In genomic region chr4:148150953-148151266, GRCm38 (mm10) we compare ENCODE assay signal across 9 mouse cellular contexts. TPM values are rescaled to one million over a fixed set of nuclear protein-coding genes. Genes with fewer than 3 reads are reported as not detected.
DNase-seq lines count a peak whose midpoint lies in the region; ATAC-seq and TF ChIP-seq lines count a peak whose summit lies in the region.
"Had no signal": no experiment of that assay in that cellular context is flagged by ENCODE, and none has a peak within 500 bp of the region (broad histone marks: within the 10 kb centered on the region; RNA-seq: fewer than 3 reads in every experiment).

No protein-coding gene starts in this region.

- H3K9me3 ChIP-seq in heart, embryonic 16.5 days (replicated peaks; ENCODE audit: control insufficient read depth, low read length): no peaks in the 10 kb centered on the region
- H3K9me3 ChIP-seq in MEL (replicated peaks; ENCODE audit: insufficient read depth, low read length): no peaks in the 10 kb centered on the region
- no peaks in the 10 kb centered on the region for H3K9me3 ChIP-seq in hindbrain, embryonic 12.5 days (replicated peaks)
- no peaks in the 10 kb centered on the region for H3K9me3 ChIP-seq in midbrain, embryonic 10.5 days (replicated peaks)

- H3K27me3 ChIP-seq in heart, embryonic 16.5 days (ENCODE audit: control insufficient read depth, insufficient read depth, low read length): no peaks in the 10 kb centered on the region
- no peaks in the 10 kb centered on the region for H3K27me3 ChIP-seq in MEL (ENCODE audit: control insufficient read depth in 1 of 2, insufficient read depth in 2 of 2, low read length in 2 of 2)
- H3K27me3 ChIP-seq in hindbrain, embryonic 12.5 days: no peaks in the 10 kb centered on the region
- H3K27me3 ChIP-seq in midbrain, embryonic 10.5 days (ENCODE audit: low read depth, poor library complexity, severe bottlenecking): no peaks in the 10 kb centered on the region; the same call in 1 of the 2 replicates

- no peak for TF ChIP-seq RAD21 in MEL (IDR thresholded peaks at IDR 0.05; ENCODE audit: low read depth, low read length)

- peak overlapping the region; percentile 82 for H3K4me2 ChIP-seq in heart, embryonic 16.5 days (ENCODE audit: low read depth, low read length)
- H3K4me2 ChIP-seq in hindbrain, embryonic 12.5 days (replicated peaks): peak overlapping the region; percentile 82

- peak overlapping the region; percentile 79 for H3K4me3 ChIP-seq in heart, embryonic 16.5 days (ENCODE audit: low read length)
- peak overlapping the region; percentile 79 to 85 for H3K4me3 ChIP-seq in MEL (ENCODE audit: control insufficient read depth in 1 of 2, insufficient read depth in 1 of 2, low read depth in 2 of 2, low read length in 2 of 2)
- H3K4me3 ChIP-seq in hindbrain, embryonic 12.5 days: peak overlapping the region; percentile 48
- H3K4me3 ChIP-seq in midbrain, embryonic 10.5 days: peak overlapping the region; percentile 80

- no peak for TF ChIP-seq POLR2A in MEL (IDR thresholded peaks at IDR 0.05; ENCODE audit: control insufficient read depth in 1 of 2, insufficient read depth in 1 of 2, low read depth in 1 of 2, low read length in 2 of 2, poor library complexity in 1 of 2)

- 33% methylated on average over 3 of the region's 3 CpGs for WGBS in heart, embryonic 16.5 days
- 46% methylated on average over 3 of the region's 3 CpGs for WGBS in hindbrain, embryonic 12.5 days
- WGBS in midbrain, embryonic 10.5 days: 72% methylated on average over 3 of the region's 3 CpGs

- no peaks in the 10 kb centered on the region; the same call in 1 of the 2 replicates for H3K79me2 ChIP-seq in MEL (ENCODE audit: control insufficient read depth, insufficient read depth, low read length, poor library complexity)

- TF ChIP-seq CTCF in MEL (IDR thresholded peaks at IDR 0.05 in 2 of 3, conservative IDR thresholded peaks at IDR 0.05 in 1 of 3; ENCODE audit: control insufficient read depth in 1 of 3, insufficient read depth in 1 of 3, low read depth in 2 of 3, low read length in 3 of 3, poor library complexity in 1 of 3, severe bottlenecking in 1 of 3): no peak

- no peak for DNase-seq in heart, adult 11 months
- DNase-seq in MEL (ENCODE audit: low read depth, low spot score): no peak
- DNase-seq in midbrain, embryonic 10.5 days (ENCODE audit: low spot score): no peak
- no peak for DNase-seq in thymus, postnatal 36 days
- DNase-seq in layer of hippocampus, adult 9-11 months: no peak
- DNase-seq in Muller cell, postnatal 12 days (ENCODE audit: inconsistent ontology term): no peak

- H3K36me3 ChIP-seq in heart, embryonic 16.5 days (ENCODE audit: control insufficient read depth, insufficient read depth): peaks cover 13% of the 10 kb centered on the region
- no peaks in the 10 kb centered on the region; a peak in 1 of 4 replicates for H3K36me3 ChIP-seq in MEL (ENCODE audit: control insufficient read depth in 1 of 2, insufficient read depth in 2 of 2, low read length in 2 of 2)
- peaks cover 42% of the 10 kb centered on the region for H3K36me3 ChIP-seq in hindbrain, embryonic 12.5 days
- peaks cover 68% of the 10 kb centered on the region for H3K36me3 ChIP-seq in midbrain, embryonic 10.5 days

- 0 out of 2 replicates have a peak, but pooled peaks cover 2% of the 10 kb centered on the region for H3K4me1 ChIP-seq in heart, embryonic 16.5 days (ENCODE audit: control insufficient read depth, insufficient read depth, low read length)
- H3K4me1 ChIP-seq in MEL (ENCODE audit: control insufficient read depth in 1 of 2, insufficient read depth in 2 of 2, low read length in 2 of 2): peaks cover 0 to 5% of the 10 kb centered on the region in 2 experiments; a peak in 1 of 4 replicates
- peaks cover 15% of the 10 kb centered on the region for H3K4me1 ChIP-seq in hindbrain, embryonic 12.5 days
- H3K4me1 ChIP-seq in midbrain, embryonic 10.5 days: peaks cover 31% of the 10 kb centered on the region

- peak overlapping the region; percentile 90 for H3K9ac ChIP-seq in heart, embryonic 16.5 days (ENCODE audit: low read length)
- H3K9ac ChIP-seq in MEL (ENCODE audit: control insufficient read depth, low read depth, low read length, poor library complexity, severe bottlenecking): peak overlapping the region; percentile 47
- H3K9ac ChIP-seq in hindbrain, embryonic 12.5 days: peak overlapping the region; percentile 64; the same call in 1 of the 2 replicates

- TF ChIP-seq EP300 in MEL (IDR thresholded peaks at IDR 0.05; ENCODE audit: low read depth in 1 of 2, low read length in 2 of 2): no peak

- H3K27ac ChIP-seq in heart, embryonic 16.5 days (ENCODE audit: low read length): peak overlapping the region; percentile 94
- peak overlapping the region; percentile 70 for H3K27ac ChIP-seq in MEL (ENCODE audit: control insufficient read depth, low read depth, low read length)
- H3K27ac ChIP-seq in hindbrain, embryonic 12.5 days: no peak overlapping the region; the same call in 1 of the 2 replicates
- peak overlapping the region; percentile 93 for H3K27ac ChIP-seq in midbrain, embryonic 10.5 days (replicated peaks)

- ATAC-seq in heart, embryonic 16.5 days (replicated peaks; ENCODE audit: extremely low read depth, insufficient read depth, low FRiP score): no peak
- ATAC-seq in hindbrain, embryonic 12.5 days (ENCODE audit: low FRiP score): no peak

TF ChIP-seq in MEL, 35 proteins besides CTCF, POLR2A, EP300 and RAD21:
- no peak for TF ChIP-seq POLR2AphosphoS2 (IDR thresholded peaks at IDR 0.05; ENCODE audit: low read length)
- TF ChIP-seq RCOR1 (IDR thresholded peaks at IDR 0.05; ENCODE audit: low read depth, low read length): no peak
- TF ChIP-seq MAX (IDR thresholded peaks at IDR 0.05; ENCODE audit: low read length): no peak
- TF ChIP-seq JUND (IDR thresholded peaks at IDR 0.05; ENCODE audit: low read depth, low read length): no peak
- TF ChIP-seq KAT2A (conservative IDR thresholded peaks at IDR 0.05; ENCODE audit: low read depth, low read length): no peak
- no peak for TF ChIP-seq MAFK (IDR thresholded peaks at IDR 0.05; ENCODE audit: borderline replicate concordance, low read depth, low read length)
- no peak for TF ChIP-seq NRF1 (IDR thresholded peaks at IDR 0.05; ENCODE audit: insufficient read depth, low read depth, low read length, poor library complexity, severe bottlenecking)
- TF ChIP-seq TBP (IDR thresholded peaks at IDR 0.05; ENCODE audit: low read depth, low read length): no peak
- no peak for TF ChIP-seq USF1 (IDR thresholded peaks at IDR 0.05; ENCODE audit: low read depth, low read length)
- TF ChIP-seq ZMIZ1 (IDR thresholded peaks at IDR 0.05; ENCODE audit: low read depth, low read length): no peak
- TF ChIP-seq GABPA (IDR thresholded peaks at IDR 0.05; ENCODE audit: low read depth, low read length): no peak
- no peak for TF ChIP-seq ETS1 (IDR thresholded peaks at IDR 0.05; ENCODE audit: low read depth, low read length)
- TF ChIP-seq MYB (IDR thresholded peaks at IDR 0.05; ENCODE audit: low read depth, low read length): no peak
- no peak; the same call in 1 of the 2 replicates for TF ChIP-seq SIN3A (IDR thresholded peaks at IDR 0.05; ENCODE audit: low read length)
- no peak for TF ChIP-seq MXI1 (IDR thresholded peaks at IDR 0.05; ENCODE audit: low read depth, low read length)

RNA-seq across cellular contexts. Expression of gene Fbxo6, which starts 1.0 kb away (rescaled TPM):
- polyA plus RNA-seq in heart, embryonic 16.5 days (2015; fragmentation: Nextera tagmentation; extraction: Ambion mirVana): 21.7 and 24.4 TPM in 2 replicates
- total RNA-seq in MEL (2012; rRNA removed): 35.1 and 37.3 TPM in 2 replicates
- 10 to 100 TPM in 1 of 2 experiments, not detected in 1; 62.6 TPM for polyA plus RNA-seq in MEL (2012; ENCODE audit: insufficient read depth in 1 of 2, insufficient read length in 2 of 2, low read depth in 1 of 2, low replicate concordance in 2 of 2, missing spikeins in 1 of 2)
- 15.2 and 15.9 TPM in 2 replicates for polyA plus RNA-seq in hindbrain, embryonic 12.5 days (2016; fragmentation: Nextera tagmentation; extraction: Ambion mirVana)
- polyA plus RNA-seq in midbrain, embryonic 10.5 days (2016; fragmentation: Nextera tagmentation; extraction: Ambion mirVana): 11.4 and 13.0 TPM in 2 replicates

RNA-seq across cellular contexts. Expression of gene Fbxo44, which starts 9.4 kb away (rescaled TPM):
- polyA plus RNA-seq in heart, embryonic 16.5 days (2015; fragmentation: Nextera tagmentation; extraction: Ambion mirVana): 32.4 and 33.8 TPM in 2 replicates
- total RNA-seq in MEL (2012; rRNA removed): 2.3 and 3.2 TPM in 2 replicates
- 1 to 10 TPM in 1 of 2 experiments, not detected in 1; 6.2 TPM for polyA plus RNA-seq in MEL (2012; ENCODE audit: insufficient read depth in 1 of 2, insufficient read length in 2 of 2, low read depth in 1 of 2, low replicate concordance in 2 of 2, missing spikeins in 1 of 2)
- polyA plus RNA-seq in hindbrain, embryonic 12.5 days (2016; fragmentation: Nextera tagmentation; extraction: Ambion mirVana): 77.6 and 80.6 TPM in 2 replicates
- polyA plus RNA-seq in midbrain, embryonic 10.5 days (2016; fragmentation: Nextera tagmentation; extraction: Ambion mirVana): 39.6 and 58.5 TPM in 2 replicates

RNA-seq across cellular contexts. Expression of gene Fbxo2, which starts 9.5 kb away (rescaled TPM):
- polyA plus RNA-seq in heart, embryonic 16.5 days (2015; fragmentation: Nextera tagmentation; extraction: Ambion mirVana): 0.60 and 1.0 TPM in 2 replicates
- 0.35 and 0.46 TPM in 2 replicates for total RNA-seq in MEL (2012; rRNA removed)
- polyA plus RNA-seq in MEL (2012; ENCODE audit: insufficient read depth in 1 of 2, insufficient read length in 2 of 2, low read depth in 1 of 2, low replicate concordance in 2 of 2, missing spikeins in 1 of 2): 1 to 10 TPM in 1 of 2 experiments, not detected in 1; 2.7 TPM
- polyA plus RNA-seq in hindbrain, embryonic 12.5 days (2016; fragmentation: Nextera tagmentation; extraction: Ambion mirVana): 3.3 and 10.9 TPM in 2 replicates
- 1.1 and 1.3 TPM in 2 replicates for polyA plus RNA-seq in midbrain, embryonic 10.5 days (2016; fragmentation: Nextera tagmentation; extraction: Ambion mirVana)
- total RNA-seq: neutrophil, adult 5-6 weeks had no signal

RNA-seq across cellular contexts. Expression of gene Draxin, which starts 20.4 kb away (rescaled TPM):
- 0.02 TPM in 1 of 2 replicates, not detected in the other for polyA plus RNA-seq in heart, embryonic 16.5 days (2015; fragmentation: Nextera tagmentation; extraction: Ambion mirVana)
- 0.03 and 0.08 TPM in 2 replicates for total RNA-seq in MEL (2012; rRNA removed)
- under 1 TPM in 1 of 2 experiments, not detected in 1; 0.17 TPM for polyA plus RNA-seq in MEL (2012; ENCODE audit: insufficient read depth in 1 of 2, insufficient read length in 2 of 2, low read depth in 1 of 2, low replicate concordance in 2 of 2, missing spikeins in 1 of 2)
- polyA plus RNA-seq in hindbrain, embryonic 12.5 days (2016; fragmentation: Nextera tagmentation; extraction: Ambion mirVana): 11.6 and 12.8 TPM in 2 replicates
- 5.3 and 7.5 TPM in 2 replicates for polyA plus RNA-seq in midbrain, embryonic 10.5 days (2016; fragmentation: Nextera tagmentation; extraction: Ambion mirVana)

RNA-seq across cellular contexts. Expression of gene Mad2l2, which starts 20.7 kb away (rescaled TPM):
- 35.5 and 36.0 TPM in 2 replicates for polyA plus RNA-seq in heart, embryonic 16.5 days (2015; fragmentation: Nextera tagmentation; extraction: Ambion mirVana)
- total RNA-seq in MEL (2012; rRNA removed): 28.4 and 28.6 TPM in 2 replicates
- 10 to 100 TPM in 1 of 2 experiments, not detected in 1; 44.8 TPM for polyA plus RNA-seq in MEL (2012; ENCODE audit: insufficient read depth in 1 of 2, insufficient read length in 2 of 2, low read depth in 1 of 2, low replicate concordance in 2 of 2, missing spikeins in 1 of 2)
- 85.5 and 89.9 TPM in 2 replicates for polyA plus RNA-seq in hindbrain, embryonic 12.5 days (2016; fragmentation: Nextera tagmentation; extraction: Ambion mirVana)
- polyA plus RNA-seq in midbrain, embryonic 10.5 days (2016; fragmentation: Nextera tagmentation; extraction: Ambion mirVana): 72.6 and 85.2 TPM in 2 replicates
